Mouse (Mus musculus) midbrain, embryonic 14.5 days (tissue): ENCODE data around the gene Adcy7. TPM values are rescaled to one million over a fixed set of nuclear protein-coding genes. Genes with fewer than 3 reads are reported as not detected.
A peak's percentile ranks its signal among the peaks of the same experiment; 100 is the strongest.

Experiments used
- ATAC-seq: fragments of 200-750 bp; cut with Nextera tagmentation; 2 replicates; pipeline ENCODE4 v1.8.0; 2017; ENCODE audit warnings: moderate number of reproducible peaks, moderate library complexity; ENCODE audit not compliant: low FRiP score, low TSS enrichment
- DNase-seq: peaks from one replicate; pipeline ENCODE4 v3.0.0-alpha.2; 2015
- H3K27ac ChIP-seq: fragments of 300-500 bp; sonication (generic); replicated peaks from 2 replicates; pipeline ENCODE4 v1.5.1; 2014; ENCODE audit warnings: mild to moderate bottlenecking, low read depth, low read length, moderate library complexity
- H3K27me3 ChIP-seq: fragments of 300-500 bp; sonication (generic); 2 replicates; pipeline ENCODE4 v1.6.1; 2014; ENCODE audit warnings: low read length, control low read depth, mixed read lengths; ENCODE audit not compliant: control insufficient read depth, insufficient read depth
- H3K36me3 ChIP-seq: fragments of 300-500 bp; sonication (generic); 2 replicates; pipeline ENCODE4 v1.6.1; 2014; ENCODE audit warnings: low read length, control low read depth; ENCODE audit not compliant: control insufficient read depth, insufficient read depth
- H3K4me1 ChIP-seq: fragments of 300-500 bp; sonication (generic); 2 replicates; pipeline ENCODE4 v1.6.1; 2014; ENCODE audit warnings: mild to moderate bottlenecking, antibody characterized with exemption, low read length, control low read depth; ENCODE audit not compliant: control insufficient read depth, insufficient read depth
- H3K4me2 ChIP-seq: fragments of 300-500 bp; sonication (generic); 2 replicates; pipeline ENCODE4 v1.6.1; 2014; ENCODE audit warnings: mild to moderate bottlenecking, low read length, moderate library complexity
- H3K4me3 ChIP-seq: fragments of 300-500 bp; sonication (generic); replicated peaks from 2 replicates; pipeline ENCODE4 v1.5.1; 2014; ENCODE audit warnings: low read depth, low read length
- H3K9ac ChIP-seq: fragments of 300-500 bp; sonication (generic); replicated peaks from 2 replicates; pipeline ENCODE4 v1.6.1; 2014; ENCODE audit warnings: mild to moderate bottlenecking, low read length, moderate library complexity
- H3K9me3 ChIP-seq: fragments of 300-500 bp; sonication (generic); 2 replicates; pipeline ENCODE4 v1.6.1; 2016; ENCODE audit warnings: low read length, control low read depth, mixed read lengths; ENCODE audit not compliant: control insufficient read depth
- WGBS: fragments of 180-500 bp; shearing (Covaris S2); extraction: QIAGEN DNeasy Blood & Tissue Kit; methylation state at CpG from one replicate; pipeline ENCODE4 v1.1.7; 2014; 5-methylcytosine and 5-hydroxymethylcytosine counted together
- polyA plus RNA-seq: library from polyadenylated mRNA; unstranded; fragments of >200 nt; fragmentation: Nextera tagmentation; extraction: Ambion mirVana; gene quantifications from 2 replicates; pipeline ENCODE4 v1.2.1, GENCODE M21; 2014

Gene Adcy7
- polyA plus RNA-seq, 1 experiment from 2014 or later = 2.6 TPM

DNA sequence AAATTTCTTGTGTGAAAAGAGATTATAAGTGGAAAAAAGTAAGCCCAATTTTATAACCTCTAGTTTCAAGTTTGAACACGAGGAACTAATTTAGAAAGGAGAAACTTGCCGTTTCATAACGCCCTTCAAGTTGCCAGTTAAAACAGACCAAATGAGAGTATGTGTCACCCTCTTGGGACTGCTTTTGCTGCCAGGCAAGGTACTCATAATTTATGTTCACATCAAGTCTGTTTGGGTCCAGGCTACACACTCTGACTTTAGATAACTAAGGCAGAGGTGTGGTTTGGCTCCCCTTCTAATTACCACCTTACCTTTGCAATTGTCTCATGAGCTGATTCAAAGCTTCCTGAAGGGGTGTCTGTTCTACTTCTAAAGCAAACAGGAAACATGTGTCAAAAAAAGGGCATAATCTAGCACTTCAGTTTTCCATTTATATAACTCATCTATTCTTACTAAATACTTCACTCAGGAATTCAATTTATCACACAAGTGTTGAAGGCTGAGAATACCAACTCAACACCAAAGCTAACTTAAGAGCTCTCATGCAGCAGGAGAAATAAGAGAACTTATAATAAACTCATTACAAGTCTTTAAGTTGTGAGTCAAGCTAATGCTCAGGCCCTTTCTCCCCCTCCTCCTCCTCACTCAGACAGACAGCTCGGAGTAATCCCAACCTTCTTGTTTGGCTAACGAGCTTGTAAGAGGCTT is 85.2 kb downstream of the Adcy7 start:
- ATAC-seq (no peak), DNase-seq (no peak)
- H3K27ac ChIP-seq = no peak overlapping the region
- no peak overlapping the region for H3K9ac ChIP-seq
- peaks cover 13% of the 10 kb centered on the region; the same call in 1 of the 2 replicates for H3K4me1 ChIP-seq
- H3K4me2 ChIP-seq = no peak overlapping the region
- H3K27me3 ChIP-seq = no peaks in the 10 kb centered on the region
- H3K36me3 ChIP-seq = peaks cover 71% of the 10 kb centered on the region
- H3K4me3 ChIP-seq = no peak overlapping the region
- 81% methylated on average over 5 of the region's 5 CpGs for WGBS
- no peaks in the 10 kb centered on the region for H3K9me3 ChIP-seq

DNA sequence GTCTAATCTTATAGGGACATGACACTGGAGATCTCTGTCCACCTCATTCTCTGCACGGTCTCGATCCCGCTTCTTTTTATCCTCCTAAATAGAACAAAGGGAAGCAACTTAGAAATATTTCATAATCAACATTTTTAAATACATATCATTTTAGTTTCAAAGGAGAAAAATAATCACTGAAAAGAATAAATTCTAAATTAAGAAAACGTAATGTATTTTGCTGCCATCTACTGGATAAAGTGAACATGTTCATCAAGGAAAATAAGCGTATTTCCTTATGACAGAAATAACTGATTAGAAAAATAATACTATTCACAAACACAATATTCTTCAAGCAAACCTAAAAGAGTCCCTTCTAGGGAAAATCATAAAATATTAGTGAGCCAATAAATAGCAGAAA is 85.7 kb downstream of the Adcy7 start:
- Histone ChIP-seq H3K27me3 (no peaks in the 10 kb centered on the region), H3K4me2 (no peak overlapping the region), H3K36me3 (peaks cover 67% of the 10 kb centered on the region), H3K27ac (no peak overlapping the region), H3K4me3 (no peak overlapping the region), H3K9ac (no peak overlapping the region), H3K9me3 (no peaks in the 10 kb centered on the region), H3K4me1 (peaks cover 13% of the 10 kb centered on the region; the same call in 1 of the 2 replicates)
- peak; percentile 53 for DNase-seq
- 88% methylated on average over 5 of the region's 5 CpGs for WGBS
- no peak for ATAC-seq

DNA sequence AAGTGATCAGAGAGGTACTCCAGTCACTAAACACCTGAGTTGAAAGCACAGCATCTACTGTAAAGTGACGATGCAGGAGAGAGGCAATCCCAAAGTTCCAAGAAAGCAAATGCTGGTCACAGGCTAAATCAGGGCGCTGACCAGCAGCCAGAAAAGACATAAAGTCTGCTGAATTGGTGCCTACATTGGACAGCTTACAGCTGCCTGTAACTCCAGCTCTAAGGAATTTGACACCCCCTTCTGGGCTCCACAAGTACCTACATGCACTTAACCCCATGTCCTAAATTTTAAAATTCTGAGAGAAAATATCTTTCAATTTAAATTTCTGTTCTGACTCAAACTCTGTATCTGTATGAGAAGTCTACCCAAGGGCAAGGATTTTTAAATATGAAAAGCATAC is 87.8 kb downstream of the Adcy7 start:
- H3K9me3 ChIP-seq = no peaks in the 10 kb centered on the region
- H3K36me3 ChIP-seq = peaks cover 48% of the 10 kb centered on the region
- no peak overlapping the region for H3K9ac ChIP-seq
- no peak overlapping the region for H3K27ac ChIP-seq
- no peak for ATAC-seq
- WGBS = 95% methylated on average over 2 of the region's 2 CpGs
- H3K4me1 ChIP-seq = peaks cover 13% of the 10 kb centered on the region; the same call in 1 of the 2 replicates
- DNase-seq = no peak
- no peak overlapping the region for H3K4me3 ChIP-seq
- peak overlapping the region; percentile 79 for H3K4me2 ChIP-seq
- no peaks in the 10 kb centered on the region for H3K27me3 ChIP-seq

DNA sequence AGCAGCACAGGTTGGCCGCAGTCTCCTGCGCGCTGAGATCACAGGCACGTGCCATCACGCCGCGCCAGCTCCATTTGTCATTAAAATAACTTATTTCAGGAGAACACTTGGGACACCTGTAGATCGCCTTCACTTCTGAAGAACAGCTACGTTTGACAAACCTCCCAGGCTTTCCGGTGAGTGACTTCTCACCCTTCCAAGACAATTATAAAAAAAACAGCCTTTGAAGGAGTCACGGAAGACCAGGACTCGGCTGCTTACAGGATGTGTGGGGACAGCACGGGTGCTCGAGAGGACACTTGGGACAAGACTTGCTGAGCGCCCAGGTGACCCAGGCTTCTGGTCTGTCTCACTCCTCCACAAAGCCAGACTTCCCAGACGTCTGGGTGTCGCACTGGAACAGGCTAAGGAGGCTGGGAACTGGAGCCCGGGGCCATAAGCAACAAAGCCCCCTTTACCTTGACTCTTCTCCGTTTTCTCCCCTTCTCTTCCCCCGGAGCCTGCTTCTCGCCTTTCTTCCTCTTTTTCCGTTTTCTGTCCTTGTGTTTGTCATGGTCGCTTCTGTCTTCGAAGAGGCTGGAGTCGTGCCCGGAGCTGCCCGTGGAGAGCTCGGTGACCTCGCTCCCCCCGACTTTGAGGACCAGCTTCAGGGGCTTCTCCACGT is 89.0 kb downstream of the Adcy7 start:
- ATAC-seq (no peak), DNase-seq (peak; percentile 20)
- Histone ChIP-seq H3K4me2 (peak overlapping the region; percentile 79), H3K9me3 (no peaks in the 10 kb centered on the region), H3K4me3 (peak overlapping the region; percentile 94), H3K4me1 (peaks cover 13% of the 10 kb centered on the region; the same call in 1 of the 2 replicates), H3K9ac (peak overlapping the region; percentile 93), H3K27me3 (no peaks in the 10 kb centered on the region), H3K36me3 (peaks cover 36% of the 10 kb centered on the region), H3K27ac (peak overlapping the region; percentile 84)
- WGBS = 2% methylated on average over 31 of the region's 31 CpGs

DNA sequence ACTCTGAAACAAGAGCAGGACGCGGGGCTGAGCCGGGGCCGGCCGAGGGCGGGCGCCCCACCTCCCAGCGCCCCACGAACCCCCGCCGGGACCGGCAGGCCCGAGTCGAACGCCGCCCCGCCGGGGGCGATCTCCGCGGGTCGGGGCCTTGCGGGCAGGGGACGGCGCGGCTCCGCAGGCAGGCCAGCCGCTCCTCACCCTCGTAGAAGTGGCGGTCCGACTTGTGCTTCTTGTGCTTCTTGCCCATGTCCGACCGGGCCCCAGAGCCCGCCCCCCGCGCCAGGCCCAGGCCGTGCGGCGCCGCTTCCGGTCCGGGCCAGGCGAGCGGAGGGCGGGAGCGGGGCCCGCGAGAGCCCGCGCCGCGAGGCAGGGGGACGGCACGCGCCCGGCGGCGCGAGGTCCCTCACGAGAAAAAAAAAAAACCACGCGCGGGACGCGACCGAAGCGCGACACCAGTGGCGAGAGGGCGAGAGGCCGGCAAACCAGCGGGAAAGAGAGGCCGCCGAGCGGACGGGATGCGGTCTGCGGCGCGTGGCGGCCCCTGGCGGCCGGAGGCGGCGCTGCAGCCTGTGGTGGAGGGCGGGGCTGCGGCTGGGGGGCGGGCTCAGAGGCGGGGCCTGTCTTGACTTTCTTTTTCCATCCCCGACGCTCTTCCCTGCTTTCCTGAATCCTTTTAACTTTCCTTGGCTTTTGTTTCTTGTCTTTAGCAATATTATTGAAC is 89.7 kb downstream of the Adcy7 start, which contains the start of gene Brd7:
Brd7 (minus strand) TSS at position 487 of the 721 bp plus-strand sequence.
- Histone ChIP-seq H3K4me2 (peak within 1 kb of the TSS; percentile 79), H3K9ac (peak within 1 kb of the TSS; percentile 93), H3K9me3 (no peaks in the 10 kb centered on the region), H3K4me1 (peaks cover 13% of the 10 kb centered on the region; the same call in 1 of the 2 replicates), H3K27ac (peak within 1 kb of the TSS; percentile 84), H3K36me3 (peaks cover 29% of the 10 kb centered on the region), H3K27me3 (no peaks in the 10 kb centered on the region), H3K4me3 (peak within 1 kb of the TSS; percentile 94)
- DNase-seq = peak; percentile 91
- under 1% methylated on average over 84 of the region's 91 CpGs for whole genome bisulfite sequencing
- ATAC-seq = peak; percentile 90

DNA sequence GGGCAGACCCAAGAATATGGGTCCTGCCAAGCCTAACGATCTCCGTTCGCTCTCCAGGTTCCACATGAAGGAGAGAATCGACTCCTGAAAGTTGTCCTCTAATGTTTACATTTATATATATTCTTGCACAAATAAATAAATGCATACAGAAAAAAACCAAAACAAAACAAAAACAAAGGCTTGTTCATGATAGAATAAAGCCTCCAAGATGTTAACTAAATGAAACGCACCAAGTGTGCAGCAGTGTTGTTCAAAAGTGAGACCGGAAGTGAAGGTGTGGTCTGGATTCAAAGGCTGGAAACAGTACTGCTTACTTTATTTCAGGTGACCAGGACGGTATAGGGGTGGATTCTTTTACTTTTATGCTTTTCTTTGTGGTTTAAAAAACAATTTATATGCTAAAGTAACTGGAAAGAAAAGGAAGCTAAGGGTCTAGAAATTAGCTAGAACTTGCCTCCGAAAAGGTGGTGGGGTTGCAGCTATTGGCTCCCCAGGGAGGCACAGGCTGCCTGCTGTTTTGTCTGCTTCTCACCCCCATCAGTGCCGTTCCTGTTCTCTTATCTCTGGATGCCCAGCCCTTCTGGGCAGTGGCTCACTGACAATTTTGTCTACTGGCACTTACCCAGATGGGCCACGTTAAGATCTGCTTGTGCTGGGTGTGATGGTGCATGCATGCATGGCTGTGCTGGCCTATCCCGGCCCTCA is 90.4 kb downstream of the Adcy7 start:
- no peak overlapping the region for H3K9ac ChIP-seq
- WGBS = 38% methylated on average over 11 of the region's 11 CpGs
- peak overlapping the region; percentile 94 for H3K4me3 ChIP-seq
- H3K9me3 ChIP-seq = no peaks in the 10 kb centered on the region
- H3K27ac ChIP-seq = no peak overlapping the region
- H3K27me3 ChIP-seq = no peaks in the 10 kb centered on the region
- peaks cover 22% of the 10 kb centered on the region for H3K36me3 ChIP-seq
- ATAC-seq (0 out of 2 replicates have a peak, but pooled peaks have one; percentile 12), DNase-seq (no peak)
- peak overlapping the region; percentile 48 for H3K4me2 ChIP-seq
- peaks cover 13% of the 10 kb centered on the region; the same call in 1 of the 2 replicates for H3K4me1 ChIP-seq

DNA sequence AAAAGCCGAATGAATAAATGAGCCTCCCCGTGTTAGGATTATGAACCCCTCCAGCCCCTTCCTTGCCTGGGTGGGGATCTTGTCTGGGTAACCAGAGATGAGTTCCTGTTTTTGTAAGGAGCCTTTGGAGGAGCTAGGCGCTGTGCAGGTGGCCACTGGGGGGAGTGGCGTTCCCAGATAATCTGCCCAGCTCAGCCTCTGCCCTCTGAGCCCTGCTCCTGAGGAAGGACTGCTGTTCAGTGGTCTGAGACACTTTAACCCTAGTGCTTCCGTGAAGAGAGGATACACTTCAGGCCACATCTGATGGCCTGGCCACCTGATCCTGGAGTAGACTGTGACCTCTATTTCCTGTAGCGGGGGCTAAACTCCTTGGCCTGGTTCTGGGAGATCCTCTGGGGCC is 97.0 kb downstream of the Adcy7 start:
- H3K4me1 ChIP-seq = no peaks in the 10 kb centered on the region
- no peak overlapping the region for H3K4me2 ChIP-seq
- H3K27ac ChIP-seq = no peak overlapping the region
- DNase-seq (peak; percentile 72), ATAC-seq (no peak)
- no peak overlapping the region for H3K9ac ChIP-seq
- H3K9me3 ChIP-seq = no peaks in the 10 kb centered on the region
- H3K4me3 ChIP-seq = no peak overlapping the region
- no peaks in the 10 kb centered on the region for H3K27me3 ChIP-seq
- 11% methylated on average over 6 of the region's 6 CpGs for WGBS
- no peaks in the 10 kb centered on the region for H3K36me3 ChIP-seq

DNA sequence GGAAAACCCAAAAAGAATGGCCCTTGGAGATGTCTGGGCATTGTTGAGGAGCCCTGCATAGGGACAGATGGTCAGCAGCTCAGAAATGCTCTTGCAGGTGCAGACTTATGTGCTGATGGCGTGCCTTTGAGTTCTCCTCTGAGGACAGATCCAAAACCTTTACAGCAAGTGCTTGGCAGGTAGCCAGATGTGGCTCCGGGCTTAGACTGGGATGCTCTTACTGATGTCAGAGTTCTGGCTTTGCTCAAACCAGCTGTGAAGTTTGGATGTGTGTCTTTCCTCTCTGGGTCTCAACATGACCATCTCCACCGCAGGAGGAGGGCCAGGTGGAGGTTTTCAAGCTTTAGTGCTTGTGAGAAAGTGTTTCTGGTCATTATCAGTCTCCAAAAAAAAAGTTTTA is 97.6 kb downstream of the Adcy7 start:
- H3K4me1 ChIP-seq = no peaks in the 10 kb centered on the region
- H3K36me3 ChIP-seq = no peaks in the 10 kb centered on the region
- H3K4me2 ChIP-seq = no peak overlapping the region
- H3K27me3 ChIP-seq = no peaks in the 10 kb centered on the region
- H3K27ac ChIP-seq = no peak overlapping the region
- peak; percentile 48 for DNase-seq
- H3K9me3 ChIP-seq = no peaks in the 10 kb centered on the region
- ATAC-seq = no peak
- 63% methylated on average over 3 of the region's 3 CpGs for WGBS
- no peak overlapping the region for H3K9ac ChIP-seq
- H3K4me3 ChIP-seq = no peak overlapping the region
